Mouse (Mus musculus): ENCODE measurements around the gene Vmo1.
"Not testable (repeated sequence)": the region's sequence is repeated elsewhere in the genome, so short reads cannot be mapped to it uniquely, and the experiment has no call there.

The Vmo1 gene

GRCm38 (mm10) chr11:70514288-70514687 lies at the start of gene Vmo1:
Gene Vmo1 (minus strand): TSS chr11:70514616.
- DNase-seq (ENCODE audit: extremely low spot score): no peak

GRCm38 (mm10) chr11:70563470-70564275 lies 49.3 kb upstream of the Vmo1 start:
- DNase-seq (ENCODE audit: extremely low spot score): peak; percentile 42

GRCm38 (mm10) chr11:70562995-70563469 lies 48.6 kb upstream of the Vmo1 start:
- DNase-seq (ENCODE audit: extremely low spot score): no peak

GRCm38 (mm10) chr11:70562287-70562994 lies 48.0 kb upstream of the Vmo1 start, which contains the start of gene Mink1:
Gene Mink1 (plus strand): TSS chr11:70562881.
- DNase-seq (ENCODE audit: extremely low spot score): peak; percentile 91

- DNase-seq (ENCODE audit: extremely low spot score): no peak
These were observed 47.5 kb upstream of the Vmo1 start for GRCm38 (mm10) chr11:70561937-70562286.

- no peak for DNase-seq (ENCODE audit: extremely low spot score)
These were observed 43.1 kb upstream of the Vmo1 start for GRCm38 (mm10) chr11:70557545-70557944.

- no peak for DNase-seq (ENCODE audit: extremely low spot score)
These were observed 39.5 kb upstream of the Vmo1 start for GRCm38 (mm10) chr11:70553940-70554339.

- no peak for DNase-seq (ENCODE audit: extremely low spot score)
These were observed 37.1 kb upstream of the Vmo1 start for GRCm38 (mm10) chr11:70551526-70551925.

GRCm38 (mm10) chr11:70544496-70544895 lies 30.1 kb upstream of the Vmo1 start:
- DNase-seq (ENCODE audit: extremely low spot score): no peak

GRCm38 (mm10) chr11:70541415-70541814 lies 27.0 kb upstream of the Vmo1 start:
- no peak for DNase-seq (ENCODE audit: extremely low spot score)

- no peak for DNase-seq (ENCODE audit: extremely low spot score)
These were observed 26.5 kb upstream of the Vmo1 start for GRCm38 (mm10) chr11:70540928-70541327.

- peak; percentile 83 for DNase-seq (ENCODE audit: extremely low spot score)
These were observed 25.6 kb upstream of the Vmo1 start, which contains the start of gene Pld2 for GRCm38 (mm10) chr11:70539877-70540587. Gene Pld2 (plus strand): TSS chr11:70540064.

- DNase-seq (ENCODE audit: extremely low spot score): no peak
These were observed 25.0 kb upstream of the Vmo1 start for GRCm38 (mm10) chr11:70539423-70539822.

GRCm38 (mm10) chr11:70532839-70533238 lies 18.4 kb upstream of the Vmo1 start, which contains the start of gene Gm40193:
Gene Gm40193 (minus strand): TSS chr11:70532939.
- DNase-seq (ENCODE audit: extremely low spot score): no peak

GRCm38 (mm10) chr11:70531065-70531464 lies 16.6 kb upstream of the Vmo1 start:
- DNase-seq (ENCODE audit: extremely low spot score): not testable (repeated sequence)

GRCm38 (mm10) chr11:70528610-70529009 lies 14.2 kb upstream of the Vmo1 start:
- no peak for DNase-seq (ENCODE audit: extremely low spot score)

- DNase-seq (ENCODE audit: extremely low spot score): no peak
These were observed 11.8 kb upstream of the Vmo1 start for GRCm38 (mm10) chr11:70526211-70526610.

GRCm38 (mm10) chr11:70525726-70526125 lies 11.3 kb upstream of the Vmo1 start:
- no peak for DNase-seq (ENCODE audit: extremely low spot score)

- DNase-seq (ENCODE audit: extremely low spot score): peak; percentile 89
These were observed 10.8 kb upstream of the Vmo1 start, which contains the start of gene Psmb6 for GRCm38 (mm10) chr11:70525184-70525678. Gene Psmb6 (plus strand): TSS chr11:70525367.

- no peak for DNase-seq (ENCODE audit: extremely low spot score)
These were observed 10.4 kb upstream of the Vmo1 start for GRCm38 (mm10) chr11:70524782-70525181.

GRCm38 (mm10) chr11:70523306-70523989 lies 9.0 kb upstream of the Vmo1 start:
- DNase-seq (ENCODE audit: extremely low spot score): peak; percentile 29
